Mouse (Mus musculus) NIH3T3 (cell line): ENCODE data around the gene Bpifb4.

Experiments
- DNase-seq: peaks from one replicate; pipeline ENCODE4 v3.0.0-alpha.2; 2012; ENCODE audit warnings: low read depth

Gene Bpifb4

DNA sequence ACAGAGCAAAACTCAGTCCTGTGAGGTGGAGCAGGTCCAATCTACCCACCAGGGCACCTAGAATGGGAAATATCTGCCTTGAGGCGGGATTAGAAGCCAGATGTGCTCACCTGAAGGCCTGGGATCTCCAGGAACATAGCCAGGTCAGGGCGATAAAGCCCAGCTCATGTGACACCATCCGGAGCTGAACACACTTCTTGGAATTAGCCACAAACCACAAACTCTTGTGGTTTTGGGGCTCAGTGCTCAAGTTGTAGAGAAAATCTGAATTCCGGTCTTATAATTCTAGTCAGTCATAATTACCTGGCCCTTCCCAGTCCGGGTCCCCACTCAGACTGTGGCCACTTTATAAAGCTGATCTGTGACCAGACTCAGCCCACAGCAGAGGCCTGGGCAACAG is at the start of gene Bpifb4:
Gene Bpifb4, plus strand, starts transcription at position 370 of the 400 bp plus-strand sequence.
- no peak for DNase-seq

DNA sequence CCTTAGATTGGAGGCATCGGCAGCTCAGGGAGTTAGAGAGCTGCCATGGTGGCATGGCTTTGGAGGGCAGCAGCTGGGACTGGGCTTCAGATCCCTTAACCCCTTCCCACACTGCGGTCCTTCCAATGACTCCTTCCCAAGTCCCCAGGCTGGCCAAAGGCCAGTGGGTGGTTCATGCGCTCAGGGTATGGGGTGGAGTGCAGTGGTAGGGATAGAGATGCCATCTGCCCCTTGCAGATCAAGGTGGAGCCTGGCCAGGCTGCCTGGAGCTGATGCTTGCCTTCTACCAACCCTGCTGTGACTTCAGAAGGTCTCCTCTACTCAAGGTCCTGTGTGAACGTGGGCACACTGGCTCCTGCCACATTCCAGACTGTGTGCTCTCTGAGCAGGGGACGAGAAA is 38.9 kb upstream of the Bpifb4 start:
- no peak for DNase-seq

DNA sequence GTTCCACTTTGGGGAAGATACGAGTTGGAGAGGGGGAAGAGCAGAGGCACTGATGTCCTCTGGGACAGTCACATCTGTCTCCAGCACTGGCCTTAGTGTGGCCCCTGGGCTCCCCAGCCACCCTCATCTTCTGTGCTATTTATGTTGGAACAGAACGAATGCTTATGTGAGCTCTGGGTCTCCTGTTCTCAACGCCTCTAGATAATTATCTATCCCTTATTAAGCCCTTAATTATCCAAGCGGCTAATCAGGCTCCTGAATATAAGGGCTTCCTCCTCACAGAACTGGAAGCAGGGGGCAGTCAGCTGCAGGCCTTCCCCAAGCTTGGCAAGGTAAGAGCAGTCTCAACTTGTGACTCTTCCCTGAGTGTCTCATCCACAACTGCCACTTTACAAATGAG is 37.9 kb upstream of the Bpifb4 start, which contains the start of gene Bpifb6:
Gene Bpifb6, plus strand, starts transcription at position 301 of the 400 bp plus-strand sequence.
- no peak for DNase-seq

DNA sequence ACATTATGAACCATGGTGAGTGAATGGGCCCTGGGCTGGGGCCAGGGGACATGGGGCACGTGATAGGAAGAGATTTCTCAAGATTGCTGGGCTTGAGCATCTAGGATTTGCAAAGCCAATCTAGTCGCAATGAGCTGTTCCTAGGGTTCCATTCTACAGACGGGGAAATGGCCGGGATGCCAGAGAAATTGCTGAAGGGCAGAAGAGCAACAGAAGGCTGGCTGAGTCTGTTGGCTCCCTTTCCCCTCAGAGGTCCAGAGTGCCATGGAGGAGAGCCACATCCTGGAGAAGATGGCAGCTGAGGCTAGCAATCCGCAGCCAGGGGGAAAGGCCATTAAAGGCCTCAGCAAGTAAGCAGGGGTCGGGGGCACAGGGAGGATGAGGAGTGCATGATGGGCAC is 35.3 kb upstream of the Bpifb4 start:
- no peak for DNase-seq

DNA sequence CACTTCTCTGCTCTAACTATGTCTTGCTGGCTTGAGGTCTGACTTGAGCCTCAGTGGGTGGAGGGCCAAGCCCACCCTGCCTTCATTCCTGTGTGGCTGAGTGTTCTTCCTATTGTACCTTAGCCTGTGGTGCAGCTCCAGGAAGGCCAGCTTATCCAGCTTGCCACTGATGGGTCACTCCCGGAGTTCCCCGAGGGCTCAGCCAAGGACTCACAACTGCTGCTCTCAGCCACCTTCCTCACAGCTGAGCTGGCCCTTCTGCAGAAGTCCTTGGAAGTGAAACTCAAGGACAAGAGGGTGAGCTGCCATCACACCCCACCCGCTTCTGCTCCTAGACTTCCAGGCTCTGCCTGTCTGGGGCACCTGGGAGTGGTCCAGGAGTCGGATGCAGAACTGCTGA is 31.4 kb upstream of the Bpifb4 start:
- no peak for DNase-seq

DNA sequence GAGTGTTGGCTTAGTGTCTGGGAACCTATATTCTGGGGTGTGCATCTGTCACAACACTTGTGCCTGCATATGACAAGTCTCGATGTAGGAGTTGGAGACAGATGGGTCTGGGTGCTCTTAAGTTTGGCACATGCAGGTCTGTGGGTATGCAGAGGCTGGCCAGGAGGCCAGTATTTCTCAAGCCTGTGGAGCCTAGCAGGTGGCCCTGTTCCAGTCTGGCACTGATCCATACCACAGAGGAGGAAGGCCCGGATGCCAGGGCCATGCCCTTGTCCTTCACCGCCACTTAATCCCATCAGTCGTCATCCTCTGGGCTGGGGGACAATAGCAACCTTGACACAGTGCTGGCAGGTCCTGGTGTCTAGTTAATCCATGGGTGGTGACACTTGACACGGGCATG is 23.9 kb upstream of the Bpifb4 start:
- DNase-seq = peak; percentile 7

DNA sequence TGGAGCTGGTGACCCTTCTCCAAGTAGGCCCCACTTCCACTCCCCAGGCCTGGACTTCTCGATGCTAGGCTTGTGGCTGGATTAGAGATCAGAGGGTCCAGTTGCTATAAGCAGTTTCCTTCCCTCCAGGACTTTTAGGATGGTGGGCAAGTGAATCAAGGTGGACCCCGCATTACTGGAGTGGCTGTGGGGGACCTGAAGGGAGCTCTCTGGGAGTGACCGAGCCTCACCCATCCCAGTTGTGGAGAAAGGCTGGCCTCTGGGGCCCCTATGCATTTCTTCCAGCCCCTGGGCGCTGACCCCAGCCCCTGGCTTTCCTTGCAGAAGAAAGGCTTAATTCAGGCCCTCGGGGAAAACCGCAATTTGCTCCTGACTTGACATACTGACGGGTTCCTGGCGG is 20.1 kb upstream of the Bpifb4 start, which contains the start of gene Bpifb3:
Gene Bpifb3, plus strand, starts transcription at position 301 of the 400 bp plus-strand sequence.
- no peak for DNase-seq

DNA sequence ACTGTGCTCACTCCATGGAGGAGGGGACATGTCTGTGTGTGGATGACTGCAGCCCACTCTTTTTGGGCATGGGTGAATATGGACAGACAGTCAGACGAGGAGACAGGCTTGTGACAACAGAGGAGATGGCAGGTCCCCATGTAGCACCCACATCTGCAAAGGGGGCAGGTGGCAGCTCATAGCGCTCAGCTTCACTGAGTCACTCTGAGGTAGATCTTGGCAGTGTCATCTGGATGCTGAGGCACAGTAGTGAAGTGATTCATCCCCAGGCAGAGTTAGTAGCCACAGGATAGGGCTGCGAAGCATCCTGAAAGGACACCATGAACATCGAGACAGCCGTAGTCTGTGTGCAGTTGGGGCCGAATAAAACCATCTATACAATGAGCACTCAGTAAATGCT is 16.8 kb upstream of the Bpifb4 start:
- no peak for DNase-seq

DNA sequence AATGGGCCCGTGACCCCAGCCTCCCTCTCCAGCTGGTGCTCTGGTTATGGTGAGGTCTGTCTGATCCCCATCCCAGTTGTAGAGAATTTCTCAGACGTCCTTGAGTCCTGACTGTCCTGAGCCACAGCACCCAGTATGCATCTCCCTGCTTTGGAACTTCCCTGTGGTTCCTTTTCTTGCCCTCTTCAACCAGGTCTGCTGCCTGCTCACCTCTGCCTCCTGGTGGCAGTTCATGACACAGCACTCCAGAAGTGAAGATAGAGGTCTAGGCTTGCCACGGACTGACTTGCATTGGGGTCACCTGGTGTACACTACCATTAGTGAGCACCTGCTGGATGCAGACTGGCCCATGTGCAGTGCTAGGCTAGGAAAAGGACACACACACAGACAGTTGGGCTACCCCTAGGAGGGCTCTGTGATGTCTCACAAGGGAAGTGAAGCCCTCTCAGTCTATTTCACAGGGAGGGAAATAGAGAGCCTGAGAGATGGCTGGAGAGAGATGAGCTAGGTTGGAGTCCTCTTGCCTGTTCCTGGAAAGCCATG is 8.1 kb upstream of the Bpifb4 start:
- DNase-seq = peak; percentile 62

DNA sequence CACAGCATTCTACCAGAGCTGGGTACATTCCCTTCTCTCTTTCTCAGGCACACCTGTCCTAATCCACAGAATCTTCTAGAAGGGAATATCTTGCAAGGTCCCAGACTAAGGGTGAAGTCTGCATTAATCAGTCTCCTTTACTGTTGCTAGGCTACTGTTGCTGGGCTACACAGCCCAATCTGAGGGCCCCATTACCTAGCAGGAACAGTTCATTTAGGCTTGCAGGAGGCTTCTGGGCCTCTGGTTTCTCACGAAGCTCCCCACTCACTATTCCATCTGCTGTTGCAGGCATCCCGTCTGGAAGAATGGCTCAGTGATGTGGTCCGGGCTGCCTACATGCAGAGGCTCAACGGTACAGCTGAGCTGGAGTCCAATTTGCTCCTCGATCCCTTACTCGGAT is 6.9 kb upstream of the Bpifb4 start:
- no peak for DNase-seq

DNA sequence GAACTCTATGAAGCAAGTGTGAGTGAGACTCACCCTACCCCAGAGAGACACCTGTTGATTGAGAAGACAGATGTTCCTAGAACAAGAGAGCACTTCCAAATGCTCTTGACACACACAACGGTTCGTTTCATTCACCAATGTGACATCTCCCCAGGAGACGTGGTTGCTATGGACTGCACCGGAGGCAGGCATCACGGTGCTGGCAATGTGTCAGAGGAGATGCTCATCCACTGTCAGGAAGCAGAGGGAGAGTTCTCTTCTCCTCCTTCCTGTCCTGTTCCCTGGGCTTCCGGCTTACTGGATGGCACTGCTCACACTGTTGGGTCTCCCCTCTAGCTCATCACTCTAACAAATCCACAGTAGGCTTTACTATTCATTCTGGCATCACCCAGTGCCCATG is 4.7 kb upstream of the Bpifb4 start:
- DNase-seq = no peak

DNA sequence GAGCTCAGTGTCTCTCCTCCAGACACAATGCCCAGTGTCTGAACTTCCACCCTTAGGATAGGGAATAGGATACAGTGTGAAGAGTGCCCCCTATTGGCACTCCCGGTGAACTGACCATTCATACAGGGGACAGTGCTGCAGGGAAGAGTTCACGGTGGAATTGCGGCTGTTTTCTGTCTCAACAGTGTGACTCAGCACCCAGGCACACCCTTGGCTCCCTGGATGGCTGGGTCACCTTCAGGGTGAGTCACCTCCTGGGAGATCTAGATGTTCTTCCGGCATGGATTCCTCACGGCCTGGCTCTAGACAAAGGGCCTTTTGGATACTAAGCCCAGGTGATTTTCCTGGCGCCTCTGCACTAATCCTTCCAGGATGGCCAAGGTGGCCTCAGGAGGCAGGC is 2.7 kb upstream of the Bpifb4 start:
- DNase-seq = peak; percentile 4

DNA sequence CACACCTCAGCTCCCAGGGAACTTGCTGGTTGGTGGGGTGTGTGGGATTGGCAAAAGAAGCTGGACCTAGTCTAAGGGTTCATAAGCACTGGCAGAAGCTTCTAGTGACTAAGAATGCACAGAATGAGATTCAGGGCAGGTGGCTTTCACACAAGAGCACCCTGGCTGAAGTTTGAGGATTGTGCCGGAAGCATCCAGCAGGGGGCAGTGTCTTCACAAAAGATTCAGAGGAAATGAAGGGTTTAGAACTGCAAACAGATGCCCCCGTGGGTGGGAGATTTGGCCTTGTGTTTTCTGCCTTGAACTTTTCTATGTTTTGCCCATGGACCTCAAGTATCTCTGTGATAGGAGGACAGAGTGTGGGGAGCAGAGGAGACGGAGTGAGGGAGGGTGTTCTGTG is 5.5 kb downstream of the Bpifb4 start:
- DNase-seq = peak; percentile 65

DNA sequence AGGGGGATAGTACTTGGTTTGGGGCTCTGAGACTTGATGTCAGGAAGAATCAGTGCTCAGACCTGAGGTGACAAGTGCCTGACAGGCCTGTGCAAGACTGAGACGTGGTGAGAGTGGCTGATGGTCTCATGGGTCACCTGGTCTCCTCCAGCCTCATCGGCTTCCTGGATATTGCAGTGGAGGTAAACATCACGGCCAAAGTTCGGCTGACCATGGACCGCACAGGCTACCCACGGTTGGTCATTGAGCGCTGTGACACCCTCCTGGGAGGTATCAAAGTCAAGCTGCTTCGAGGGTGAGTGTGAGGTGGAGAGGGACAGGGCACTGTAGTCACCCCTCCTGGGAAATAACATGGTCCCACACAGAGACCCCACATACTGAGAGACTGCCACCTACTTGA is 6.6 kb downstream of the Bpifb4 start:
- no peak for DNase-seq

DNA sequence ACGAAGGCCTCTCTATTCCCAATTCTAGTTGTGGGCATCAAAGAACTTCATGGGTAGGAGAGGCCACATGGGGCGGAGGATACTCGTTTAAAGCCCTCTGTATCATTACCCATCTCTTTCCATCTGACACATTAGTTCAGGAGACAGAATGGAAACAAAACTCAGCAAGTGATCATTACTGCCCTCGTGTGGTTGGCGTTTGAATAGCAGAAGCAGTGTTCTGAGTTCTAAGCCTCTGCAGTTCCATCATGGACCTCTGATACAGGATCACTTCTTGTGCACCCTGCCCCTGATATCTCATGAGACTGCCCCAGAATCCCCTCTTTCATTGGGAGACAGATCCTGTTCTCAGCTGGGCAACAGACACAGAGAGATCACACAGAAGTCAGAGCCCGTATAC is 14.9 kb downstream of the Bpifb4 start:
- DNase-seq = peak; percentile 75

DNA sequence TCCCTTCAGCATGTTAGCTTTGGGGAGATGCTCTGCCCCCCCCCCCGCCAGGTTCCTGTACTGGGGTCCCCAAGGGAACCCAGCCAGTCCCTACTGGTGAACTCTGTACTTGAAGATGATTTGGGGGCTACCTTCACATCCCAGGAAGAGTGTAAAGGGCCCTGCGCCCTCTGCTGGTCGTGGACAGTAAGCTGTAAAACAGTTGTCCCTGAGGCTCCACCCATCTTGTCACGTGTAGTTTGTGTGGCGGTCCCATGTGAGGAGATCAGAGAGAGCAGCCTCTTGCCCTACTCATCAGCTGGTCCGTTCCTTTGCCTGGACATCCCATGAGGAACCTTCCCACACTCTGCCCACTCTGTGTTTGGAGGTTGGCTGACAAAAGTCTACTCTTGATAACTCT is 15.8 kb downstream of the Bpifb4 start:
- peak; percentile 41 for DNase-seq

DNA sequence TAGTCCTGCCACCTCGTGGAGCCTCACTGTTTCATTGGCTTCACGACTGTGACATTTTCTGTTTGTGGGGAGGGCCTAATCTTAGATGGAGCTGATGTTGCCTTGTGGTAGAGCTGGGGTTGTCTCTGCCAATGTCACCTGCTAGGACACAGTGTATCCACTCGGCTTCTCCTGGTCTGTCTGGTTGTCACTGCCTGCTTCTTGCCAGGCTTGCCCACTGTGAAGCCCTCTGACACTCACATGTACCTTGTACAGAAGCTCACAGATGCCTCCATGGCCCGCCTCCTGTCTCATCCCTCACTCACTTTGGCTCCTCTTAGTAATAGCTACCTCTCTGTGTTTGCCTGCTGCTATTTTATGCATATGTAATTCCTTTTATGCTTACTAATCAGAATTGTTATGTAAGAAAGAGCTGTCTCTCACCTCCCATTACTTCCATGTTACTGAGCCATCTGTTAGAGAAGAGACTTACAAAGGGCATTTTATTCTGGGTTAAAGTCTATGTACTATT is 24.9 kb downstream of the Bpifb4 start:
- DNase-seq = no peak

DNA sequence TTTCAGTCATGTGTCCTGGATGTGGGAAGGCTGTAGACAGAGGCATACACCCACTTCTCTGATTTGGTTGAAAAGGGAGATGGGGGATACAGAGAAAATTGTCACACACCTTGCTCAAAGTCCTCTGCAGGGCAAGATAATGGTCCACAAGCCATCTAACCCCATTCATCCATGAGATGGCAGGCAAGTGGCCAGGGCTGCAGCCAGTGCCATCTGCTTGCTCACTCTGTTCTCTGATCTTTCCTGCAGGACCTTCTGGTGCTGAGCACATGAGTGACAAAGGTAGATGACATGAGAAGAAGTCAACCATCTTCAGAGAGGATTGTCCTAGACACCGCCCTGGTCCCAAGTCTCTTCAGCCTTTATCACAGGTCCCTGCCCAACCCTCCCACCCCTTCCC is 25.3 kb downstream of the Bpifb4 start:
- DNase-seq = no peak

DNA sequence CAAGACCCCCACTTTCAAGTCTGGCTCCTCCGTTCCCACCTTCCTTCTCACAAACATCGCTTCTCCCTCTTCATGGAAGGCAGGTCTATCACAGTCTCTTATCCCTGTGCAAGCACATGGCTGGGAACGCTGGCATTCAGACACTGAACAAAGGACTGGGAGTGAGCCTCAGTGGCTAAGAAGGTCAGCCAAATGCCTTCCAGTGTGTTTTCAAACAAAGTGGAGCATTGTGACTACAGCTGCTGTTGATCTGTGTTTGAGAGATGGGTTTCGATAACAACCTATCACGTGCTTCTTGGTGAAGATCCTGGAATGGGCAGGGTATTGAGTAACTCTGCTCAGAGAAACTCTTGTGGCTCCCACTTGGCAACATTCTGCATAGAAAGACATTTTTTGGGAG is 32.2 kb downstream of the Bpifb4 start:
- DNase-seq = no peak

DNA sequence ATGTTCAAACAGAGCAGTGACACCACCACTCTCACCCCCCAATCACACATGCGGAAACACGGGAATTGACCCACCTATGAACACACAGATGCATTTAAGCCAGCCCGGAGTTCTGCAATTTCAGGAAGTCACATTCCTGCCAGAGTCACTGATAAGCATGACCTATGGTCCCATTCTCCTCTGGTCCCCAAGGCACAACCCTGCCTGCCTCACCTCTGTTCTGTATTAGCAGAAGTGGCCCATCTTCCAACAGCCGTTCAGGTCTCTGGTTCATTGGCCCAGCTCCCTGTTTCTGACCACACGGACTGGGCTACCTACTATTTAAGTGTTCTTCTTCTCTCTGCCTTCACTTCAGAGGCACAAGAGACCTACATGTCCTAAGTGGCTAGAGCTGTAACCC is 36.6 kb downstream of the Bpifb4 start, which contains the start of gene Bpifa6:
Gene Bpifa6, plus strand, starts transcription at position 364 of the 400 bp plus-strand sequence.
- no peak for DNase-seq

DNA sequence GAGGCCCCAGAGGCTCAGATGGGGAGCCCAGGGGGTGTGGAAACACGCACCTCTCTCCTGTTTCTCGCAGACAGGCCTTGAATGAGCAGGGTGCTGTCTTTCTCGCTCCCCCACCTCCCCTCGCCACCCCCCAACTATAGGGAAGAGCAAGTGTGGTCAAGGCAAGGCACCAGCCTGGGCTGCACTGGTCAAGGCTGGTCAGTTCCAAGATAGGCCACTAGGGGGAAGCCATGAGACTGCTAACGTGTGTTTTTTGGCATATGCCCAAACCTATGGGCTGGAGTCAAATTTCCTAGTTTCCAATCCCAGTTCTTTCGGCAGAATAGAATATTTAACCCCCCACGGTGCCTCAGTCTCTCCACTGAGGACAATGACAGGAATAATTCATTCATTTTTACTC is 57.8 kb downstream of the Bpifb4 start:
- peak; percentile 83 for DNase-seq

DNA sequence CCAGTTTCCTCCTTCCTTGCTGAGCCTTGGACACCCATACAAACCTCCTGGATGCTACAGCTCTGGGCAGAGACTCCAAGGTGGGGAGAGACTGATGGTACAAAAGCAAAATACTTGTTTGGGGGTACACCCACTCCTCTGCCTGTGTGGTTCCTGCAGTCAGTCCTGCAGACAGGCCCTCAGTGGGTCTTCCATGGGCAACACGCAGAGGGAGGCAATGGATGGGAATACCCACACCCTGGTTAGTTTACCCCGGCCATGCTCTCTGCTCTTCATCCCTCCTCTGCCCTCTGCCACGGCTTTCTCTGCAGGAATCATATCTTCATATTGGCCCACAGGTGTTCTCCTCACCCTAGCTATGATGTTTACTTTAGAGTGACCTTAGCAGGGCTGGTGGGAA is 62.5 kb downstream of the Bpifb4 start:
- DNase-seq = no peak

DNA sequence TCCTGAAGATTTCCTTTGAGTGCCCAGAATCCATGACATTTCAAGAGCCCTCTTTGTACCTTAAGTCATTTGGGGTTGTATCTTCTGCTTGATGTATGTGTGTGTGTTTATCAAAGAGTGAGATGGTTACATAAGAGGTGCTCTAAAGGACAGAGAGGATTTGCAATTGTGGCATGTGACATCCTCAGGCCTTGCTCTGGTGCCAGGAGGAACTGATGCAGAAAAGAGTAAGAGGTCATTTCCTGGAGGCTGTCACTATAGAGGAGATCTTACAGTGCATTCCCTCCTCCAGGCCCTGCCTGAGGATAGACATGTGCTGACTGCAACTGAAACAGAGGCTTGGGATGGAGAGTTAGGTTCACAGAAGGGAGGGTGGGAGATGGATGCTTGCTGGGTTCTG is 63.0 kb downstream of the Bpifb4 start:
- DNase-seq = no peak

DNA sequence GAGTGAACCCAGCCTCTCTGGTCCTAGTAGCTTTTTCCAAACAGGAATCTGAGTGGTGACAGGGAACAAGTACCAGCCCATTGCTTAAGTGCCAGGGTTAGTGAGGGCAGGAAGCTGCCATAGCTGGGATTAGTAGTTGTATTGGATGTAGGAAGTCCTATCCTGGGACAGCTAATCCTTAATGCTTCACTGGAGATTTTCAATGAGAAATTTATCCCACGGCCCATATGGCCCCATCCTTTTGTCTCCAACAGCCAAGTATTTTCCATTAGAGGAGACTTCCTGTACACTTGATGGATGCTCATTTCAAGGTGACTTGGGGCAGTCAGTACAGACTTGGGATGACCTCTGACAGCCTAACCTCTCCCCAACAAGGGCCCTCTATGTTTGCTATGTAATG is 66.4 kb downstream of the Bpifb4 start:
- DNase-seq = no peak
